Mouse (Mus musculus): ENCODE results near the gene Cd84. TPM values are rescaled to one million over a fixed set of nuclear protein-coding genes. Genes with fewer than 3 reads are reported as not detected.

The Cd84 gene
- total RNA-seq, 2 experiments from 2014 or later = 1.9 to 2.6 TPM

DNA sequence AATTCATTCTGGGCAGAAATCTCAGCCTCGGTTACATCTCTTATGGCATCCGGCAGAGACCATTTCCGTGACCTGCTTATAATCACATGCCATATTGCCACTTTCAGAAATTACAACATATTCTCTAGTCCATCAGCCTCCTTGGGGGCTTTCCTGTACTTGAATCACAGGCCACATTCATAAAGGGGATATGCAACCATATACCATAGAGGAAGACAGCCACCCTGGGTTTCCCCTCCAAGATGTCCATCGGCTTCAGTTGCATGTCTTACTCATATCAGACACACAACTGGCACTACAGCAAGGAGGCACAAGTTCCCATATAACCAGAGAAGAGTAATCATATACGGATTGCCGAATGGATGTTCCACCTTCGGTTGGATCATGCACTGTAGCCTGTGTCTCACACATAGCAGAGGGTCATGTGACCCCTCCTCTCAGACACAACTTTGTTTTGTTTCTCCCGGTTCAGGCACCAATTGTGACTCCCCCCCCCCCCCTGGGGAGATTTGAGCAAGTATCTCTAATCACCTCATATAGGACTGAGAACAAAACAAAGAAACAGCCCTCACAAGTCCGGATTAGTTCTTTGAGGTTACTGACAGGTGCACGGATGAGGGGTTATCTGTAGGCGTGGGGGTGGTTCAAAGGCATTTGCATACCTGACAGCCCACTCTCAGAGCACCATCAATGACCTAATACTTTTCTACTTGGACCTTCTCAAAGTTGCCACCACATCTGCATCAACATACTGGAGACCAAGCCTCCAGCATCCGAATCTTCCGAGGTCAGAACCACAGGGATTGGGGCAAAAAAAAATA is 76.4 kb downstream of the Cd84 start:
- DNase-seq (ENCODE audit: low spot score in 2 of 2) = no peak

- DNase-seq (ENCODE audit: low spot score in 2 of 2) = no peak
Observed at GRCm38 (mm10) chr1:171917305-171918039, 78.0 kb downstream of the Cd84 start, which contains the start of gene Slamf6. Gene Slamf6 (plus strand): TSS chr1:171917515.

- DNase-seq (ENCODE audit: low spot score in 2 of 2) = no peak
Observed at GRCm38 (mm10) chr1:171918136-171918920, 78.8 kb downstream of the Cd84 start.

DNA sequence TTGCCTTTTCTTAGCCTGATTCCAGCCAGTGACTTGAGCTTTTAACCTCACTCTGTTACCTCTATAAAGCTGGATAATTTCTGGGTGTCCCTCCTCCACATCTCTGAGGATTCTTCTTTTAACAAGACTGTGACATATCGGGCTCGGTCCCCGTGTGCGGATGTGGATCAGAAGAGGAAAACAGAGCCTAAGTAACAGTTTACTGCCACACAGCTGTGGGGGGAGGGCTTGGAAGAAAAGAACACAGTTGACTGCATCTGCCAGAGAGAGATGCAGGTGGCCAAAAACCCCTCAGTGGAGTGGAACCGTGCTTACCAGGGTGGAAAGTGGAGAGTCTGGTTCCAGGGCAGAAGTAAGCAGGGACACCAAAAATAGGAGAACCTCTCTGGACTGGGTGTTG is 79.7 kb downstream of the Cd84 start:
- DNase-seq (ENCODE audit: low spot score in 2 of 2) = no peak

- DNase-seq (ENCODE audit: low spot score in 2 of 2) = no peak
Observed at GRCm38 (mm10) chr1:171919901-171920510, 80.5 kb downstream of the Cd84 start.

DNA sequence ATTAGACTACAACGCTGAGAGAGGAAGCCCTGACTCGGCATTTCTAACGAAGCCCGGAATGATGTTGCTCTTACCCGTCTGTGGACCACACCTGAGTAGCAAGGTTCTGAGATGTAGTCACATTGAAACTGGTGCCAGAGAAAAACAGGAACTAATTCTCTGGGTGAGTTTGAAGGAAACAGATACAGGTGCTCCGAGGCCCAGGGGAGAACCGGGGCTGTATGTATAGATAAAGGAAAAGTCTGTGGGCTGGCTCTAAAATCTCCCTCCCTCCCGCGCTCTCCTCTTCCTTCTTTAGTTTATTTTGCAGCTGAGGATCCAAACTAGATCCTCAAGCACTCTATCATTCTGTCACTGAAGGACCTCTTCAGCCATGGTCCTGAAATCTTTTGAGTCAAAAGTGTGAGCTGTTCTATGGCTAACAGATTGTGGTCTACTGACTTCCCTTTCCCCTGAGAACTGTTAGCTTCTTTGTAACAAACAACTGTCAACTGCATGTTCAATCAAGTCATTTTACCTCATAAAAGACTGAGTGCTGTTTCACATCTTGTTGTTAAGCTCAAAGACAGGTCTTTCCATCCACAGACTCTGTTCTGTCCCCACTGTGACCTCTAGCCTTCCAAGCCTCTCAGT is 81.6 kb downstream of the Cd84 start:
- DNase-seq (ENCODE audit: low spot score in 2 of 2) = no peak

GRCm38 (mm10) chr1:171921641-171922040 is 82.1 kb downstream of the Cd84 start:
- no peak for DNase-seq (ENCODE audit: low spot score in 2 of 2)

DNA sequence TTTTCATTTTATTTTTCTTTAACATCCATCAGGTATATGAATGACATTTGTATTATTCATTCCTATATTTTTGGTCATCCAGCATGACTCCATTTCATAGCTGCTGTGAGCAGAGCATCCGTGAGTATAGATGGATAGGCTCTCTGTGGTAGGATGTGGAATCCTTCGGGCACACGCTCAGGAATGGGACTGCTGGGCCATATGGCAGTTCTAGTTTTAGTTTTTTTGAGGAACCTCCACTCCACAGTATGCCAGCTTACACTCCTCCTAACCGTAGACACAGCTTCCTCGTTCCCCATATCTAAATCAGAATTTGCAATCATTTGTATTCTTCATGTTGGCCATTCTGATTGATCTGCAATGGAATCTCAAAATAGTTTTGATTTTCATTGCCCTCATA is 83.3 kb downstream of the Cd84 start:
- no peak for DNase-seq (ENCODE audit: low spot score in 2 of 2)

GRCm38 (mm10) chr1:171924900-171925299 is 85.4 kb downstream of the Cd84 start:
- no peak for DNase-seq (ENCODE audit: low spot score in 2 of 2)

DNA sequence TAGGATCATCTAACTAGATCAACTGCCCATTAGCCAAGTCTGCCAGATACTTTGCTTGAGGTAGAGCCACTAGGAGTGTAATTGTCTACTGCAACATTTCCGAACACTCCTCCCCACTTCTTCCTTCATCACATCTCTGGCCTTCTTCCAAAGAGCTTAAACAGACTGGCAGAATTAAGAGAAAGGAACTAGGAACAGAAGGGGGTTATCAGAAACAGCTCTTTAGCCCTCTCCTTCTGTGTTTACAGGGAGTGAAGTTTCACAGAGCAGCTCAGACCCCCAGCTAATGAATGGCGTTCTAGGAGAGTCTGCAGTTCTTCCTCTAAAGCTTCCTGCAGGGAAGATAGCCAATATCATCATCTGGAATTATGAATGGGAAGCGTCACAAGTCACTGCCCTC is 94.4 kb downstream of the Cd84 start:
- no peak for DNase-seq (ENCODE audit: low spot score in 2 of 2)

DNA sequence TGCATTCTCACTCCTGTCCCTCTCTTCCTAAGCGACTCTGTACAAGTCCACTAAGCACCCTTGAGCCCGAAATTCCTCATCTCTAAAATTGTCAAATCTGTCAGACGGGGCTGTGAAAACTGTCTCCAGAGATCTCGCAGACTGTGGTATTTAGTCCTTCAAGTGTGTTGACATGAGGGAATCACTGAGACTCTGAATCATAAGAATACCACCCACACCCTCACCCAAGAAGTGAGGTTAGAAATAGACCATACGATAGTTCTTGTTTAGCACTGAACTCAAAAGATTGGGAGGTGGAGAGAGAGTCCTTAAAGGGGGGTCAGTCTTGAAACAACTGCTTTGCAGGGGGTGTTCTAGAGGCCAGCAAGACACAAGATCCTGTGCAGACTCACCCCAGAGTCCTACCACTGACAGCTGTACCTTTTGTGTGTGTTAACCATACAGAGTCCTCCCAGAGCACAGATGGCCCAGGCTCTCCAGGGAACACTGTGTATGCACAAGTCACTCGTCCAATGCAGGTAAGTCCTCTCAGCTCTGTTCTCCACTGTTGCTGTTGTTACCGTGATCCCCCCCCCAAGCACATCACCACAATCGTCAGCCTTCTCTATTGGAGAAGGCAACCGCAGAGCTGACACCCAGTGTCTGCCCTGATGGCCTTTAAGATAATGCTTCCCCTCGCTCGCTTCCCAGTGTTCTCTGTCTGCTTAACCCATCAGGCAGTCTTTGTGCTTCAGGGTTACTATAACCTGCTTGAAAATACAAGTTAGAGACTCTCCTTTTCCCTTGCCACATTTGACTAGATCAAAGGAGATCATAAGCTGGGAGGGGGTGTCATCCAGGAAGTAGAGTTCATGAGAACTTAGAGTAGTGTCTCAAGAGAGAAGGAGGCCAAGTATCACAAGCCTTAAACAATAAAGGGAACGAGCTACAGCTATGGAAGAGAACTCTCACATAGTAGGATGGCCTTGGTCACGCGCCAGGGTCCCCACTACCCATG is 99.8 kb downstream of the Cd84 start:
- DNase-seq (ENCODE audit: low spot score in 2 of 2) = no peak

Other genes with a start within 250 kb of the Cd84 start
- not detected for gene Ly9, start 232.3 kb upstream of the Cd84 start, total RNA-seq (2021)
- gene Slamf7, start 186.7 kb upstream of the Cd84 start, total RNA-seq (2021) = not detected
- gene Cd48, start 157.7 kb upstream of the Cd84 start, total RNA-seq (2021) = under 1 TPM; 0.51 to 0.77 TPM
- under 1 TPM; 0.44 to 0.66 TPM for gene Slamf1, start 72.6 kb upstream of the Cd84 start, total RNA-seq (2021)
- under 1 TPM in 1 of 2 experiments, not detected in 1; 0.12 TPM for gene Gm10521, start 56.0 kb downstream of the Cd84 start, total RNA-seq (2021)
- under 1 TPM; 0.12 to 0.30 TPM for gene Slamf6, start 77.8 kb downstream of the Cd84 start, total RNA-seq (2021)
- 10 to 100 TPM; 10.2 to 13.7 TPM for gene Vangl2, start 188.7 kb downstream of the Cd84 start, total RNA-seq (2021)
- under 1 TPM; 0.28 to 0.40 TPM for gene Nhlh1, start 217.9 kb downstream of the Cd84 start, total RNA-seq (2021)
- 100 to 1,000 TPM; 147 to 151 TPM for gene Copa, start 242.8 kb downstream of the Cd84 start, total RNA-seq (2021)
- 10 to 100 TPM; 56.6 to 59.3 TPM for gene Ncstn, start 243.1 kb downstream of the Cd84 start, total RNA-seq (2021)

Data from left cerebral cortex, adult 18-20 months (tissue).